Mouse (Mus musculus): ENCODE data around the gene Cnih2.

The Cnih2 gene

GRCm38 (mm10) chr19:5098363-5099143 lies at the start of gene Cnih2:
Cnih2 (minus strand) TSS chr19:5098521.
- no peak for DNase-seq (ENCODE audit: low read depth)

- DNase-seq (ENCODE audit: low read depth), result peak; percentile 16
Observed at GRCm38 (mm10) chr19:5139640-5140039, 41.3 kb upstream of the Cnih2 start.

- no peak for DNase-seq (ENCODE audit: low read depth)
Observed at GRCm38 (mm10) chr19:5131237-5131636, 32.9 kb upstream of the Cnih2 start.

GRCm38 (mm10) chr19:5129770-5130169 lies 31.4 kb upstream of the Cnih2 start:
- DNase-seq (ENCODE audit: low read depth), result no peak

- no peak for DNase-seq (ENCODE audit: low read depth)
Observed at GRCm38 (mm10) chr19:5124055-5124614, 25.8 kb upstream of the Cnih2 start.

GRCm38 (mm10) chr19:5123241-5123640 lies 24.9 kb upstream of the Cnih2 start:
- DNase-seq (ENCODE audit: low read depth), result no peak

GRCm38 (mm10) chr19:5122492-5122891 lies 24.2 kb upstream of the Cnih2 start:
- DNase-seq (ENCODE audit: low read depth), result no peak

- no peak for DNase-seq (ENCODE audit: low read depth)
Observed at GRCm38 (mm10) chr19:5118384-5118698, 20.0 kb upstream of the Cnih2 start, which contains the start of gene Klc2. Klc2 (minus strand) TSS chr19:5118560.

- peak; percentile 65 for DNase-seq (ENCODE audit: low read depth)
Observed at GRCm38 (mm10) chr19:5117494-5118383, 19.4 kb upstream of the Cnih2 start.

- DNase-seq (ENCODE audit: low read depth), result no peak
Observed at GRCm38 (mm10) chr19:5113783-5114182, 15.5 kb upstream of the Cnih2 start.

- no peak for DNase-seq (ENCODE audit: low read depth)
Observed at GRCm38 (mm10) chr19:5109659-5110453, 11.5 kb upstream of the Cnih2 start.

GRCm38 (mm10) chr19:5108702-5109101 lies 10.4 kb upstream of the Cnih2 start:
- no peak for DNase-seq (ENCODE audit: low read depth)

- no peak for DNase-seq (ENCODE audit: low read depth)
Observed at GRCm38 (mm10) chr19:5108271-5108575, 9.9 kb upstream of the Cnih2 start.

GRCm38 (mm10) chr19:5107556-5108270 lies 9.4 kb upstream of the Cnih2 start:
- no peak for DNase-seq (ENCODE audit: low read depth)

- peak; percentile 94 for DNase-seq (ENCODE audit: low read depth)
Observed at GRCm38 (mm10) chr19:5106731-5107191, 8.4 kb upstream of the Cnih2 start, which contains the start of gene Rab1b. Rab1b (minus strand) TSS chr19:5107072.

- no peak for DNase-seq (ENCODE audit: low read depth)
Observed at GRCm38 (mm10) chr19:5106074-5106473, 7.8 kb upstream of the Cnih2 start.

- no peak for DNase-seq (ENCODE audit: low read depth)
Observed at GRCm38 (mm10) chr19:5097521-5098362, 579 bp downstream of the Cnih2 start.

GRCm38 (mm10) chr19:5095887-5096474 lies 2.3 kb downstream of the Cnih2 start:
- DNase-seq (ENCODE audit: low read depth), result no peak

GRCm38 (mm10) chr19:5094746-5095417 lies 3.4 kb downstream of the Cnih2 start:
- DNase-seq (ENCODE audit: low read depth), result no peak
